Comparison of ENCODE assay signal across 8 mouse cellular contexts in genomic region chr11:30222636-30223035, GRCm38 (mm10). TPM values are rescaled to one million over a fixed set of nuclear protein-coding genes. Genes with fewer than 3 reads are reported as not detected.
A peak's percentile ranks its signal among the peaks of the same experiment; 100 is the strongest.
DNase-seq lines count a peak whose midpoint lies in the region; ATAC-seq and TF ChIP-seq lines count a peak whose summit lies in the region.

No protein-coding gene starts in this region.

- 34% methylated on average over 2 of the region's 2 CpGs for WGBS in heart, adult 2 months
- 46% methylated on average over 2 of the region's 2 CpGs for WGBS in intestine, embryonic 16.5 days
- 33% methylated on average over 2 of the region's 2 CpGs for WGBS in limb, embryonic 10.5 days

- peaks cover 18% of the 10 kb centered on the region for H3K79me2 ChIP-seq in heart, adult 2 months (replicated peaks; ENCODE audit: control insufficient read depth, insufficient read depth, low read length)

- H3K4me2 ChIP-seq in intestine, embryonic 16.5 days (ENCODE audit: low read depth, low read length), result no peak overlapping the region

- intact Hi-C loops in heart, adult 2 months (cut with DNase I), result no loop called here
- intact Hi-C loops in heart, postnatal 14 days (cut with DNase I), result loop anchor here (5.0 kb wide), 1 partner anchor 75 kb away; no protein-coding TSS in a partner anchor

- DNase-seq in heart, adult 2 months, result no peak
- DNase-seq in heart, postnatal 14 days, result no peak
- peak; percentile 38 for DNase-seq in 3T3-L1 (ENCODE audit: low read depth, low spot score)
- peak; percentile 20 for DNase-seq in NIH3T3 (ENCODE audit: low read depth)
- peak; percentile 46 for DNase-seq in thymus, postnatal 25 days
- DNase-seq in limb, embryonic 10.5 days (ENCODE audit: low spot score), result no peak
- DNase-seq in adrenal gland, postnatal 25 days, result no peak

- TF ChIP-seq EP300 in heart, adult 2 months (IDR thresholded peaks at IDR 0.05; ENCODE audit: insufficient read depth, low read depth, low read length), result no peak

- no peak for TF ChIP-seq POLR2A in heart, adult 2 months (IDR thresholded peaks at IDR 0.05; ENCODE audit: insufficient read depth, low read depth, low read length)

- no peak overlapping the region for H3K27ac ChIP-seq in heart, adult 2 months
- H3K27ac ChIP-seq in intestine, embryonic 16.5 days (ENCODE audit: low read length), result no peak overlapping the region
- H3K27ac ChIP-seq in limb, embryonic 10.5 days, result no peak overlapping the region

- H3K4me1 ChIP-seq in heart, adult 2 months (ENCODE audit: control insufficient read depth, insufficient read depth, low read length), result peaks cover 33% of the 10 kb centered on the region
- peaks cover 9% of the 10 kb centered on the region; the same call in 1 of the 2 replicates for H3K4me1 ChIP-seq in intestine, embryonic 16.5 days (ENCODE audit: control insufficient read depth, insufficient read depth, low read length)
- no peaks in the 10 kb centered on the region; the same call in 1 of the 2 replicates for H3K4me1 ChIP-seq in limb, embryonic 10.5 days

- no peaks in the 10 kb centered on the region for H3K27me3 ChIP-seq in heart, adult 2 months (ENCODE audit: control insufficient read depth, insufficient read depth, low read length)
- no peaks in the 10 kb centered on the region for H3K27me3 ChIP-seq in intestine, embryonic 16.5 days (replicated peaks; ENCODE audit: control insufficient read depth, insufficient read depth, low read length)
- H3K27me3 ChIP-seq in limb, embryonic 10.5 days (ENCODE audit: low read depth, poor library complexity, severe bottlenecking), result no peaks in the 10 kb centered on the region

- peak; percentile 88 for ATAC-seq in intestine, embryonic 16.5 days

- peaks cover 71% of the 10 kb centered on the region for H3K36me3 ChIP-seq in heart, adult 2 months (ENCODE audit: control insufficient read depth, insufficient read depth, low read length)
- H3K36me3 ChIP-seq in intestine, embryonic 16.5 days (ENCODE audit: control insufficient read depth, insufficient read depth, low read length), result no peaks in the 10 kb centered on the region
- 0 out of 2 replicates have a peak, but pooled peaks cover 3% of the 10 kb centered on the region for H3K36me3 ChIP-seq in limb, embryonic 10.5 days

- TF ChIP-seq CTCF in heart, adult 2 months (IDR thresholded peaks at IDR 0.05), result peak; percentile 75

- H3K9ac ChIP-seq in heart, adult 2 months (ENCODE audit: low read depth, low read length), result no peak overlapping the region
- H3K9ac ChIP-seq in intestine, embryonic 16.5 days (ENCODE audit: low read depth, low read length), result no peak overlapping the region

- H3K9me3 ChIP-seq in intestine, embryonic 16.5 days (ENCODE audit: control insufficient read depth, low read length), result no peaks in the 10 kb centered on the region
- H3K9me3 ChIP-seq in limb, embryonic 10.5 days (replicated peaks), result no peaks in the 10 kb centered on the region

- no peak overlapping the region for H3K4me3 ChIP-seq in heart, adult 2 months
- H3K4me3 ChIP-seq in intestine, embryonic 16.5 days (ENCODE audit: low read length), result no peak overlapping the region
- no peak overlapping the region for H3K4me3 ChIP-seq in limb, embryonic 10.5 days

RNA-seq across cellular contexts. Expression of gene Sptbn1, which starts 45.3 kb away (rescaled TPM):
- total RNA-seq in heart, adult 2 months (2021), result 100 to 1,000 TPM; 509 to 570 TPM
- 169 and 246 TPM in 2 replicates for polyA plus RNA-seq in heart, adult 2 months (2012; rRNA removed)
- total RNA-seq in heart, postnatal 14 days (2021), result 100 to 1,000 TPM; 509 to 527 TPM
- 98.1 and 110 TPM in 2 replicates for polyA plus RNA-seq in intestine, embryonic 16.5 days (2015; fragmentation: Nextera tagmentation; extraction: Ambion mirVana)
- polyA plus RNA-seq in limb, embryonic 10.5 days (2016; fragmentation: Nextera tagmentation; extraction: Ambion mirVana), result 55.9 and 64.1 TPM in 2 replicates
- 381 and 406 TPM in 2 replicates for total RNA-seq in adrenal gland, postnatal 25 days (2021)

Comparison
In these comparisons a context has a peak if more than half of its experiments do, and no peak if none do; other contexts are left out.
1. DNase-seq: peak in 3T3-L1 (single experiment), NIH3T3 (single experiment) and thymus, postnatal 25 days (single experiment); none in heart, adult 2 months (0 of 2), heart, postnatal 14 days (0 of 2), limb, embryonic 10.5 days (single experiment) and adrenal gland, postnatal 25 days (single experiment).